Mouse (Mus musculus): ENCODE data around the gene Cnih3. TPM values are rescaled to one million over a fixed set of nuclear protein-coding genes. Genes with fewer than 3 reads are reported as not detected.

Cnih3 gene
- polyA plus RNA-seq, 1 experiment, result not detected

DNA sequence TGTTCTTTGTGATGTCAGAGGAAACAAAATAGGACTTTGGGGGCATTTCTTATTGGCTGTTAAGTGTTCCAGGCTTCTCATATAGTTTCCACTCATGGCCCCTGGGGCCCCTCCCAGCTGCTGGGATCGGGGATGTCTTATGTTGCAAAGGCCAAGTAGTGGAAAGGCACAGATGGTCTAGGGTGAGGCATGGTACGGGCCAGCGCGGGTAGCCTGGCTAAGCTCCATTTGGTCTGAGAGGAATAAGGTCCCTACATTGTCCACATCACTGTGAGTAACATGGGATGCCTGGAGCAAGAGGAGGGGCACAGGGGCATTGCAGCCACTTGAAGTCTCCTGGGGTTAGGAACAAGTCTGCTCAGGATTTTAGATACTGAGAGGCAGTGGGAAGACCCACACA lies 95.1 kb downstream of the Cnih3 start:
- TF ChIP-seq GATA1 (IDR thresholded peaks at IDR 0.05; ENCODE audit: low read length), result no peak

DNA sequence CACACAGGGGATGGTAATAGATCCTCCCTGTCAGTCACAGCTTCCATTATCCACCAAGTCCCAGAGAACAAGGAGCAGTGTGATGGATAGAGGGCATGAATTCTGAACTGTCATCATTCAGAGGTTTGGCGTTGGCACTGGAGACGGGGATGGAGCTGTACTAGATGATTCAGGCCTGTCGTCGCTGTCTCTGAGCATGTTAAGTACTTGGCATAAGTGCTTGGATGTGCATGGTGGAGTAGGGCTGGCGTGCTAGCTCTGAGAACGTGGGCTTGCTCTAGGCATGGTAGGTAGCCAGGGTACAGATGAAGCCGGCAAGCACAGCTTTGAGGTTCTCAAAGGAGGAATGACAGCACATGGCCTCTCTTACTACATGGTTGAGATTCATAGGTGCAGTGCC lies 95.6 kb downstream of the Cnih3 start:
- TF ChIP-seq GATA1 (IDR thresholded peaks at IDR 0.05; ENCODE audit: low read length), result no peak

DNA sequence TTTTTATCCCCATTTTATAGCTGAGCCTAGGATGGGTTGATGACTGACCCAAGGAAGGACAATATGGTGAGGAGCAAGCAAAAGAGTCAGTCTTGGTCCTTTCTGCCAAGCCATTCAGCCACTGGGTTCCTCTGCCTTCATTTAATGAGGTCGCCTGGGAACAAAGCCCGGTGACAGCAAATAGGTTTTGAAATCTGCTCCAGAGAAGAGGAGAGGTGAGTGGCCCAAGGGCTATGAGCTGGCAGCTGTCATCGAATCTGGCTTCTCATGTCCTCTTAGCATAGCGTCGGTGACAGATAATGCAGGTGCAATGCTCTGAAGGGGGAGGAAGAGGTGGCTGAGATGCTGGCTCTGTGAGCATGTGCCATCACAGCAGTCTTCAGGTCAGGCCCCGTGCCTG lies 100.7 kb downstream of the Cnih3 start:
- TF ChIP-seq GATA1 (IDR thresholded peaks at IDR 0.05; ENCODE audit: low read length), result no peak

DNA sequence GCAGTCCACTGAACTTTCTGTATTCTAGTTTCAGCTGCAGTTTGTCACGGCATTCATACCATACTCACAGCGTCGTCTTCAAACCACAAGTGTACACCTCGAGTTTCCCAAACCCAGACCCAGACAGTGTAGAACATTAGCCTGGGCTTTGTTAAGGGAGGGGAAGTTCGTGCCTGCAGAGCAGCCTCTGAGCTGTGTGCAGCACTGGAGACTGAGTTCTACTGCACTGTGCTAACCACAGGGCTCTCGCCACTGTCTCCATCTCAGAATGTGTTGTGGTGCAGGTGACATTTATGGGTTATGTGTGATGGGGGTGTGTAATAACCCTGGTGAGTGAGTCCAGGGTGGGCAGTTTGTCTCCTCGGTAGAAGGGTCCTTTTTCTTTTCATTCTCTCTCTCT lies 104.5 kb downstream of the Cnih3 start:
- TF ChIP-seq GATA1 (IDR thresholded peaks at IDR 0.05; ENCODE audit: low read length), result no peak

DNA sequence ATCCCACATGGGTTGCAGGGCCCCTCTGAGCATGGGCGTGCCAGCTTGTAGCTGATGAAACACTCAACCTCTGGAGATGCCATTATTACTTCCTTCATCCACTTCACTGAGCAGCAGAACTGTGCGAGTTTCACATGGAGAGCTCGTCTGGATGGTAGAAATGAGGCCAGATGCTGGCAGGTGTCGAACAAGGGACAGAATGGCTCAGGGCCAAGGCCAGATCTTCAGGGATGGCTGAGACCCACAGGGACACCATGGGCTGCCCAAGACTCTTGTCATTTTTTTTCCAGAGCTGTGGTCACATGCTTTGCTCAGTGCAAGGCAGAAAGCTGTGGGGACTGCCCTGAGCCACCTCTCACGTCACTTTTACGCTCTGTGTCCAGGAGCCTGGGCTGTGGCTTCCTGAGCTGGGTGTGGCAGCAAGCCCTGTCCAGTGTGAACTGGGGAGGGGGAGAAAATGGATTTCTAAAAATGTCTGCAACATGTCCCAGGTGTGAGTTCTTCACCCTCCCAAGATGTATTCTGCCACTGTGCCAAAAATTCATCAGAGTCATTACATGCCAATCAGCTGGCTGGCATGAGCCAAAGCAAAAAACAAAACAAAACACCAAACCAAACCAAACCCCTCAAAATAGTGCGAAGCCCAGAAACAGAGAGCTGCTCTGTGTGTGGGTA lies 107.1 kb downstream of the Cnih3 start:
- no peak for TF ChIP-seq GATA1 (IDR thresholded peaks at IDR 0.05; ENCODE audit: low read length)

DNA sequence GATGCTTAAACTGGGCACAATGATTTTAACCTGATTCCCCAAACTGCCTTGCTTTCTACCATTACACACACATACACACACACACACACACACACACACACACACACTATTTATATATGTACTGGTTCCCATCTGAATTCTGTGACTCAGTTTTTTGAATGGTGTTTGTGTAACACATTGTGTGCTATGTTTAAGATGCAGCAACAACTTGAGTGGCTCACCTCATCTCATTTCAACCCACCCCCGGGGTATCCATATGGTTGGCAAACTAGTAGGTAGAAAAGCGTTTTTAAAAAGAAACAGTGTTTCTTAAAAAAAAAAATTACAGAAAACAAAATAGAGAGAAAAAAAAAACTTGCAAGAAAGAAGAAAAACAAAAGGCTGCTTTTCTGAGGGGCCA lies 107.9 kb downstream of the Cnih3 start:
- no peak for TF ChIP-seq GATA1 (IDR thresholded peaks at IDR 0.05; ENCODE audit: low read length)

DNA sequence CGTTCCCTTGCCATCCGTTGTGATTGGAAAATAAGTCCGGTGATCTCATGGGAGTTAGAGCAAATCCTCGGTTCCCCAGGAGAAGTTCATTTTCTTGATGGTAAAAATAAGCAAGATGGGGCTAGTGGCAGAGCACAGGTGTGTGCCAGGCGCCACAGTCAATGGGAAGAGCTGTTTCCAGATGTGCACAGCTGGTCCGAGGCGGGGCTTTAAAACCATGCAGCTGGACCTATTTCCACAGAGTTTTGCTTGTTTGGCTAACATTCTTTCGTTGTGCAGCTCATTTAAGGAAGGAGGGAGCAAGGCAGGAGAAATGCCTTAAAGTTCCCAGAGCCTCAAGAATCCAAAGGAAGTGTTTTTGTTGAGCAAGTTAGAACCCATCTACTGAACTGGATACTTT lies 109.1 kb downstream of the Cnih3 start:
- no peak for TF ChIP-seq GATA1 (IDR thresholded peaks at IDR 0.05; ENCODE audit: low read length)

DNA sequence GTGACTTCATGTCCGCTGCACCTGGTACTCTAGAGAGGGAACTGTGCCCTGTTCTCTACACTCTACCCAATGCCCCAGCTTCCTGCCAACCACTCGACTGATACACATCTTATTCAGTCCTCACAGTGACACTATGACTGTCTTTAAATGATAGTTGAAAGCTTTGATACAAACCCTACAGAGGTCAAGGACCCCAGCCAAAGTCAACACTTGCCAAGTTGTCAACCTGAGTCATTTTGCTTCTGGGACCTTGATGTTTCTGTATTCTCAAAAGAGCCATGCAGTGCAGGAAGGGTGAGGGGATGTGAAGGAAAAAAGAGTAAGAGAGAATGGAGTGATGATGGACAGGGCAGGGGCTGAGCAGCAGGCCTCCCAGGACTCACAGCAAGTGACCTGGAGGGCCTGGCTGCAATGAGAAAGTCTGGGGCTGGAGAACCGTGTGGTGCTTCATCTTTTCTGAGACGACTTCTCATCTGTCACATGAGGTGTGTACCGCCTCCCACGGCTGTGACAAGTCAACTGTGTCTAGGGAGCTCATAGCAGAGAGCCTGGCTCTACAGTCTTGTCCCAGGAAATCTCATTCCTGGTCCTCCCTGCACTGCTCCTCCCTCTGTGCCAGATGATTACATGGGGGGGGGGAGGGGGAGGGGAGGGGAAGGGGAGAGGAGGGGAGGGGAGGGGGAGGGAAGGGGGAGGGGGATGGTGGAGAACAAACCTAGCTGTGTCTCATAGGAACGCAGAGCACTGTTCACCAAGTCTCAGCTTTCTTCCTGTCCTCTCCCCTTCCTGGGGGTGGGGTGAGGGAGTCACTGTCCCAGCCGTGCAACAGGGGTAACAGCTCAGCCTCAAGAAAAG lies 109.8 kb downstream of the Cnih3 start:
- TF ChIP-seq GATA1 (IDR thresholded peaks at IDR 0.05; ENCODE audit: low read length), result no peak

DNA sequence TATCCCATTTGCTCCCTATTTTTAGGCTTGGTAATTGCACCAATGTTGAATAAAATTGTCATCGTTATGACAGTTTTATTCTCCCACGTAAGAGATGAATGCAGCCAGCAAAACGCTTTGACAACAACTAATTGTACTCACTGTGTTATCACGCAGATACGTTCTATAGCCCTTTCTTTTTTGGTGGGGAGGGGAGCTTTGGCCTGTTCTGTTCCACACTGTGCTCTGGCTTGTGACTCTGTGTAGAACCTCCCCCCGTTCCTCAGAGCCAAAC lies 110.4 kb downstream of the Cnih3 start:
- TF ChIP-seq GATA1 (IDR thresholded peaks at IDR 0.05; ENCODE audit: low read length), result no peak

DNA sequence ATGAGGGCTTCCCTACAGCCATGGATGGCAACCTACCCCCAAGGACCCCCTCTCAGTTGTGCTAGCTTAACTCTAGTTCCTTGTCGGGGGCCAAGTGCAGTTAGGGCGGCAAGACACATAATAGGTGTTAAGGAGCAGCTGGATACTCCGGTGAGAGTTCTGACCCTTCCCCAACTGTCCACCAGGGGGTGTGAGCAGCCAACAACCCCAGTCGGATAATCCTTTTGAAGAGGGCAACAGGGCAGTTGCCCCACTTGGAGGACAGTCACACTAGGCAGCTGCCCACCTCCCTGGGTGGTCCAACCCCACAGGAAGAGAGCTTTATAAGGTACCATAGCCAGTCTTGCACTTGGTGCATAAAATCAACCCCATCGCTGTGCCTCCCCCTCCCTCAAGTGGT lies 112.6 kb downstream of the Cnih3 start:
- no peak for TF ChIP-seq GATA1 (IDR thresholded peaks at IDR 0.05; ENCODE audit: low read length)

DNA sequence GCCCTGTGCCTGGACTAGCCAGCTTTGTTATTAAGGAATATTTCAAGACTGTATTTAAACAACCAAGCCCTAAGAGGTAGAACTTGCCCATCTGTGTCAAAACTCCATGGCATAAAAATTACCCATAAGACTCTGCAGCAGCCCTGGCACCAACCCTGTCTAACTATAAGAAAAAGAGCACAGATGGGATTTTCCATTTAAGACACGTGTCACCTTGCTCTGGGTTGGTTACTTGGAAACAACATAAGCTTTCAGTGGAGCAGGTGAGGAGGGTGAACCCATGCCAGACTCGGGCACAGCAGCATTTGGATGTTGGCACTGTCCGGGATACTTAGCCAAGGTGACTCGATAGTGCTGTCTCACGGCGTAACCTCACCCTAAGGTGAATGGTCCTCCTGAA lies 113.6 kb downstream of the Cnih3 start:
- TF ChIP-seq GATA1 (IDR thresholded peaks at IDR 0.05; ENCODE audit: low read length), result no peak

DNA sequence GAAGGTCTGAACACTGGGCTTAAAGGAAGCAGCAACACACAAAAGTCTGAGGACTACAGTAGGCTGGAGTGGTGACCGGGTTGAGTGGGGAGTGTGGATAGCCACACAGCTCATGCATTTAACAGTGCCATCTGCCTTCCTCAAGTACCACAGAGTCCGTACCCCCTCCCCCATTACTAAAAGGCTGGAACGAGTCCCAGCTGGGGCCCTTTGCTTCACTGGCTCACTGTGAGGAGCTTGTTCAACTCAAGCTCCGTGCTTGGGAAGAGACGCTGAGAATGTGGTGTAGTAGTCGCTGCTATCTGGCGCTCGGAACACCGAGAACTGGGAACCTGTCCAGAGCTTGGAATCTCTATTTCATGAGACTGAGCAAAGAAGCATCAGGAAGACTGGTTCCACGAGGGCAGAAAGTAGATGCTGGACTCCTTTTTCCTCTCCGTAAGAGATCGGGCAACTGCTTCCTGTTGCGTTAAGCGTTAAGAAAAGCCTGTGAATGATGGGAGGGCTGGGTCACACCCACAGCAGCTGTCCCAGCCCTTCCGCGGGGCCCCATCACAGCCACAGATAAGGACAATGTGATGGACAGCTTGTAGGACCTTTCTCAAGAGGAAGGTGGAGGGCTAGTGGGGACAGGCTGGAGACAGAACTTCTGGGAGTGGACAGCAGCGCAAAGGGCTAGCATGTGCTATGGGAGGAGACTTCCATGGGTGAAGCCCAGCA lies 114.3 kb downstream of the Cnih3 start:
- TF ChIP-seq GATA1 (IDR thresholded peaks at IDR 0.05; ENCODE audit: low read length), result no peak

DNA sequence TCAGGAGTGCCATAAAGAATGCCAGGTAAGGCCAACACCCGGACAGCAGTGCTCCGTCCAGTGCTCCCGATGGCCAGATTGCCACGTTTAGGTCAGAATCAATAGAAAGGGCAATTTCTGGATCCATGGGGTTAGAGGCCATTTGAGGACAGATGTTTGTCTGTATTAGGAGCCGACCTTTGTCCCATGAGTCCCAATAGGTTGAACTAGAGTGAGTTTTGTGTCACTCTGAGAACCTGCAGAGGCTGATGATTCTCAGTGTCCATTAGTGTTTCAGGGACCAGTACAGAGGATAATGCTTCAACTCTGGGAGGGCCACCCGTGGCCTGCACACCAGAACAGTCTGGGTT lies 114.9 kb downstream of the Cnih3 start:
- no peak for TF ChIP-seq GATA1 (IDR thresholded peaks at IDR 0.05; ENCODE audit: low read length)

DNA sequence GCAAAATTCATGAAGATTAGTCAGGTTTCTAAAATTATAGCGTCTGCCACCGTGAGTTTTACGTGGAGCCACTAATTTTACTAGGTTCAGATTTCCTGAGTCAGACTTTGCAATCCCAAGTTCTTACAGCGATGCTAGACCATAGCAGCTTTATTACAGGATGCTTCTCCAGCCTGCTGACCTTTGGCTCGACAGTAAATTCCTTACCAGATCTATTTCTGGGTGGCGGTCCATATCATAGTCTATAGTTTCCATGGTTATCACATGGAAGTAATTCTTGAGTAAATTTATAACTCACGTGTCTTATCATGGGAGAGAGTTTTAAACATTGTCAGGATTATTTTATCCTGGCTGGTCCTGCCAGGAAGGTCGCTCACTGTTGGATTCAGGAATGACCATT lies 117.0 kb downstream of the Cnih3 start:
- TF ChIP-seq GATA1 (IDR thresholded peaks at IDR 0.05; ENCODE audit: low read length), result no peak

DNA sequence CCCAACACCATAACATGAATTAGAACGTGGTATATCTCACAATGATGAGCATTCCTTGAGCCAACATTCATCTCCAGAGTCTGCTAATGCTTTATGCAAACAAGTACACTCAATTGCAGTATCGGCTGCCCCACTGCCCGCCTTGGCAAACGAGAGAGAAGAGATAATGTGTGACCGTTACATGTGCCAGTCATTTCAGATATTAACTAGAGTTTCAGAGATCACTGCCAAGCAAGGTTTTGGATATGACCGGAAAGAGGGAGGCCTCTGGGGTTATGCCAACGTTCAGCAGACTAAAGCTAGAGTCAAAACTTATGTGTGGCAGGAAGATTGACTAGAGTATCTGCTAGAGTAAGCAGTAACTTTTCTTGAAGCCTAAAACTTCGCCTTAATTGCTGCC lies 123.7 kb downstream of the Cnih3 start:
- no peak for TF ChIP-seq GATA1 (IDR thresholded peaks at IDR 0.05; ENCODE audit: low read length)

DNA sequence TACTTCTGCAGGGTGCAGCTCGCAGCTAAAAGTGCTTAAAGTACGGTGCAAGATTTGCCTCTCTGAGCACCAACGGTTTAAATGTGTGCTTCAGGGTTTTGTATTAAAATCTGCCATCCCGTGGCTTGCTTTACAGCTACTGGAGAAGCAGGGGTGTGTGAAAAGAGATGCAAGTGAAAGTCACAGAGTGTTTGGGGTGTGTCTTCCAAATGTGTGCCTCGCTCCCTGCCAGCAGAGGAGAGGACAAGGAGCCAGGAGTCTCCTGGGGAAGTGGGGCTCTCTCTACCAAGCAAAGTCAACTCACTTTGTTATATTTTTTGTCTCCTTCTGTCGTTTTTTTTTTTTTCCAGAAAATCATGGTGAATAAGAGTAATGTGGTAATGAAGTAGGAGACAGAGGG lies 124.1 kb downstream of the Cnih3 start:
- no peak for TF ChIP-seq GATA1 (IDR thresholded peaks at IDR 0.05; ENCODE audit: low read length)

DNA sequence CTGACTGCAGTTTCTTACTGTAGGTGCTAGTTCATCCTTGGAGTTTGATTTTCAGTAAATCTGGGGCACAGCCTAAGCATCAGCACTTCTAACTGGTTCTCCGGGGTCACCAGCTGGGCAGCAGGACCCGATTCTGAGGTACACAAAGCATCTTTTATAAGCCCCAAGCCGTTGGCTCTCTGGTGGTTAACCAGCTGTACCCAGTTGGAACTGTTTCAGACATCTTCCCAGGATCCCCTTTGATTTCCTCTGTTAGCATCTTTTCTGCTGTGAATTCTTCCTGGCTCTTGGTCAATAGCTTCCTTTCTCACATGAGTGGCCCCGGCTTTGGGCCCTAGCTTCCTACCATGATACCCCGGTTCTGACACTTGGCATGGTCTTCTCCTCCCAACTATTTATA lies 132.3 kb downstream of the Cnih3 start:
- no peak for TF ChIP-seq GATA1 (IDR thresholded peaks at IDR 0.05; ENCODE audit: low read length)

Data from G1E-ER4 (cell line).